Mouse (Mus musculus) testis, adult 2 months (tissue): ENCODE results near the gene Dkk2.

Experiments used
- CTCF ChIP-seq: fragments of 200-500 bp; IDR thresholded peaks from 2 replicates; pipeline ENCODE4 v1.5.1; 2012; ENCODE audit warnings: low read depth, mild to moderate bottlenecking, inconsistent platforms, low read length, moderate library complexity; ENCODE audit not compliant: control insufficient read depth, insufficient read depth, insufficient replicate concordance
- POLR2A ChIP-seq: fragments of 200-500 bp; IDR thresholded peaks from 2 replicates; pipeline ENCODE4 v1.6.1; 2012; ENCODE audit warnings: low read depth, mild to moderate bottlenecking, inconsistent platforms, low read length, moderate library complexity; ENCODE audit not compliant: control insufficient read depth

DNA sequence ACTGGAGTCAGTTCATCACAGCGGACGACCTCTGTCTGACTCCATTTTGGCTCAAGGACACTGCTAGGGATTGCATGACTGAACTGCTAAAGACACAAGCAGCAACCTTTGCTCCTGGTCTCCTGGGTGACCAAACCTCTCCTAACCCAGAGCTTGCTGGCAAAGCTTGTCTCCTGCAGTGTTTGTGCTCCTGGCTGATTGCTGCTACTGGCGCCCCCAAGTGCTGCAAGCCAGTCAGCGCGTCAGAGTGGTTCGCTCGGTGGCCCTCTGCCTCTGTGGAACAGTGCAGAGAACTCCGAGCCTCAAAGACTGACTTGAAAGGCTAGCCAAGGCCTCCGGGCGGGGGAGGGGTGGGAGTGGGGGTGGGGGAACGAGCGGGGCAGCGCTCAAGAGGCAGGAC lies 1.1 kb upstream of the Dkk2 start:
- no peak for TF ChIP-seq POLR2A
- peak; percentile 39; the same call in 1 of the 2 replicates for TF ChIP-seq CTCF
